Mouse (Mus musculus): ENCODE data around the gene Hoxc8. TPM values are rescaled to one million over a fixed set of nuclear protein-coding genes. Genes with fewer than 3 reads are reported as not detected.

Gene Hoxc8
- total RNA-seq, 1 experiment, result 0.22 TPM

GRCm38 (mm10) chr15:103000501-103000901 lies 10.1 kb downstream of the Hoxc8 start:
- Histone ChIP-seq H3K4me1 (ENCODE audit: control insufficient read depth in 2 of 2, insufficient read depth in 2 of 2, low read length in 2 of 2, poor library complexity in 1 of 2) (peaks cover 0 to 3% of the 10 kb centered on the region in 2 experiments; a peak in 1 of 4 replicates), H3K27ac (ENCODE audit: insufficient read depth, low read depth, low read length, poor library complexity, severe bottlenecking) (no peak overlapping the region), H3K36me3 (ENCODE audit: control insufficient read depth, insufficient read depth, low read length, poor library complexity, severe bottlenecking) (no peaks in the 10 kb centered on the region), H3K9ac (ENCODE audit: insufficient read depth, low read depth, low read length, poor library complexity, severe bottlenecking) (no peak overlapping the region; the same call in 1 of the 2 replicates), H3K9me3 (ENCODE audit: control insufficient read depth, insufficient read depth, low read depth, low read length) (no peaks in the 10 kb centered on the region), H3K4me3 (ENCODE audit: insufficient read depth in 1 of 2, low read depth in 1 of 2, low read length in 2 of 2, poor library complexity in 1 of 2, severe bottlenecking in 1 of 2) (peak overlapping the region; percentile 7 to 25; a peak in 2 of 4 replicates)
- no peak for DNase-seq (ENCODE audit: low read depth, low spot score)
- TF ChIP-seq ZNF384 (IDR thresholded peaks at IDR 0.05; ENCODE audit: low read depth, low read length) (no peak), HCFC1 (IDR thresholded peaks at IDR 0.05; ENCODE audit: borderline replicate concordance, insufficient read depth, low read length) (no peak), ZC3H11A (IDR thresholded peaks at IDR 0.05; ENCODE audit: borderline replicate concordance, low read depth, low read length) (no peak), CHD2 (IDR thresholded peaks at IDR 0.05; ENCODE audit: low read depth, low read length) (no peak), MAFK (IDR thresholded peaks at IDR 0.05; ENCODE audit: insufficient read depth, low read depth, low read length) (no peak)
- in situ Hi-C loops (cut with MboI; ENCODE audit: low sequenced_read_pairs in 2 of 2, unreplicated experiment in 2 of 2), result no loop called here

- DNase-seq (ENCODE audit: low read depth, low spot score), result no peak
- Histone ChIP-seq H3K36me3 (ENCODE audit: control insufficient read depth, insufficient read depth, low read length, poor library complexity, severe bottlenecking) (no peaks in the 10 kb centered on the region), H3K9ac (ENCODE audit: insufficient read depth, low read depth, low read length, poor library complexity, severe bottlenecking) (no peak overlapping the region), H3K4me1 (ENCODE audit: control insufficient read depth in 2 of 2, insufficient read depth in 2 of 2, low read length in 2 of 2, poor library complexity in 1 of 2) (peaks cover 0 to 3% of the 10 kb centered on the region in 2 experiments; a peak in 1 of 4 replicates), H3K4me3 (ENCODE audit: insufficient read depth in 1 of 2, low read depth in 1 of 2, low read length in 2 of 2, poor library complexity in 1 of 2, severe bottlenecking in 1 of 2) (no peak overlapping the region), H3K9me3 (ENCODE audit: control insufficient read depth, insufficient read depth, low read depth, low read length) (no peaks in the 10 kb centered on the region), H3K27ac (ENCODE audit: insufficient read depth, low read depth, low read length, poor library complexity, severe bottlenecking) (no peak overlapping the region)
- TF ChIP-seq ZC3H11A (IDR thresholded peaks at IDR 0.05; ENCODE audit: borderline replicate concordance, low read depth, low read length) (no peak), CHD2 (IDR thresholded peaks at IDR 0.05; ENCODE audit: low read depth, low read length) (no peak)
- in situ Hi-C loops (cut with MboI; ENCODE audit: low sequenced_read_pairs in 2 of 2, unreplicated experiment in 2 of 2), result no loop called here
These were observed 11.0 kb downstream of the Hoxc8 start for GRCm38 (mm10) chr15:103001370-103001769.

GRCm38 (mm10) chr15:103002156-103002555 lies 11.7 kb downstream of the Hoxc8 start:
- Histone ChIP-seq H3K4me1 (ENCODE audit: control insufficient read depth in 2 of 2, insufficient read depth in 2 of 2, low read length in 2 of 2, poor library complexity in 1 of 2) (peaks cover 0 to 3% of the 10 kb centered on the region in 2 experiments; a peak in 1 of 4 replicates), H3K9ac (ENCODE audit: insufficient read depth, low read depth, low read length, poor library complexity, severe bottlenecking) (no peak overlapping the region), H3K4me3 (ENCODE audit: insufficient read depth in 1 of 2, low read depth in 1 of 2, low read length in 2 of 2, poor library complexity in 1 of 2, severe bottlenecking in 1 of 2) (no peak overlapping the region), H3K36me3 (ENCODE audit: control insufficient read depth, insufficient read depth, low read length, poor library complexity, severe bottlenecking) (no peaks in the 10 kb centered on the region), H3K9me3 (ENCODE audit: control insufficient read depth, insufficient read depth, low read depth, low read length) (no peaks in the 10 kb centered on the region), H3K27ac (ENCODE audit: insufficient read depth, low read depth, low read length, poor library complexity, severe bottlenecking) (no peak overlapping the region)
- no peak for DNase-seq (ENCODE audit: low read depth, low spot score)
- in situ Hi-C loops (cut with MboI; ENCODE audit: low sequenced_read_pairs in 2 of 2, unreplicated experiment in 2 of 2), result no loop called here
- TF ChIP-seq ZNF384 (IDR thresholded peaks at IDR 0.05; ENCODE audit: low read depth, low read length), result no peak
- TF ChIP-seq CHD2 (IDR thresholded peaks at IDR 0.05; ENCODE audit: low read depth, low read length), result no peak
- no peak for TF ChIP-seq MAFK (IDR thresholded peaks at IDR 0.05; ENCODE audit: insufficient read depth, low read depth, low read length)
- TF ChIP-seq HCFC1 (IDR thresholded peaks at IDR 0.05; ENCODE audit: borderline replicate concordance, insufficient read depth, low read length), result no peak
- no peak for TF ChIP-seq ZC3H11A (IDR thresholded peaks at IDR 0.05; ENCODE audit: borderline replicate concordance, low read depth, low read length)

GRCm38 (mm10) chr15:103002821-103003448 lies 12.5 kb downstream of the Hoxc8 start:
- H3K4me1 ChIP-seq (ENCODE audit: control insufficient read depth in 2 of 2, insufficient read depth in 2 of 2, low read length in 2 of 2, poor library complexity in 1 of 2), result peaks cover 0 to 3% of the 10 kb centered on the region in 2 experiments; a peak in 1 of 4 replicates
- no peaks in the 10 kb centered on the region for H3K36me3 ChIP-seq (ENCODE audit: control insufficient read depth, insufficient read depth, low read length, poor library complexity, severe bottlenecking)
- DNase-seq (ENCODE audit: low read depth, low spot score), result no peak
- TF ChIP-seq ZNF384 (IDR thresholded peaks at IDR 0.05; ENCODE audit: low read depth, low read length) (no peak), ZC3H11A (IDR thresholded peaks at IDR 0.05; ENCODE audit: borderline replicate concordance, low read depth, low read length) (no peak), CHD2 (IDR thresholded peaks at IDR 0.05; ENCODE audit: low read depth, low read length) (no peak), MAFK (IDR thresholded peaks at IDR 0.05; ENCODE audit: insufficient read depth, low read depth, low read length) (no peak), HCFC1 (IDR thresholded peaks at IDR 0.05; ENCODE audit: borderline replicate concordance, insufficient read depth, low read length) (no peak)
- no peak overlapping the region for H3K27ac ChIP-seq (ENCODE audit: insufficient read depth, low read depth, low read length, poor library complexity, severe bottlenecking)
- in situ Hi-C loops (cut with MboI; ENCODE audit: low sequenced_read_pairs in 2 of 2, unreplicated experiment in 2 of 2), result no loop called here
- H3K9me3 ChIP-seq (ENCODE audit: control insufficient read depth, insufficient read depth, low read depth, low read length), result no peaks in the 10 kb centered on the region
- no peak overlapping the region for H3K4me3 ChIP-seq (ENCODE audit: insufficient read depth in 1 of 2, low read depth in 1 of 2, low read length in 2 of 2, poor library complexity in 1 of 2, severe bottlenecking in 1 of 2)
- no peak overlapping the region for H3K9ac ChIP-seq (ENCODE audit: insufficient read depth, low read depth, low read length, poor library complexity, severe bottlenecking)
